Mouse (Mus musculus) cerebellum, postnatal 14 days (tissue): ENCODE data around the gene Ciart.
A peak's percentile ranks its signal among the peaks of the same experiment; 100 is the strongest.
"Not testable (repeated sequence)": the region's sequence is repeated elsewhere in the genome, so short reads cannot be mapped to it uniquely, and the experiment has no call there.

Experiments
- DNase-seq, 2 experiments: peaks; one replicate each; pipeline ENCODE4 v3.0.0; 2021; ENCODE audit warnings: mixed read lengths in 2 of 2

Gene Ciart

GRCm38 (mm10) chr3:95881979-95882815, at the start of gene Ciart:
Gene Ciart, minus strand, starts transcription at chr3:95882251.
- DNase-seq = peak; percentile 94 to 95

DNA sequence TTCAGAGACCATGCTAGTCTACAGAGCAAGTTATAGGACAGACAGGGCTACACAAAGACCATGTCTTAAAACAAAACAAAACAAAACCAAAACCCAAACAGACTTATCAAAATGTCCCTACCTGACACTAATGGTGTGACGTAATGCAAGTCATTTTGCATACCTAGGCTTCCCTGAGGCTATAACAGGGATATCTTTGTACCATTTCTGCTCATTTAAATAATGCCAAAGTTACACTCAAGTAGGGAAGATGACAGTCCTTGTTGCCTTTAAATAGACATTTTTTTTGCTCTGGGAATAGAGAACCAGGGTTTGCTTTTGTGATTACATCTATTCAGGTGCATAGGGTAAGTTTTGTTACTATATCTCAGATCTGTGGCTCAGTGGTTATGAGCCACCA, 49.4 kb upstream of the Ciart start:
- no peak for DNase-seq

- DNase-seq = no peak
Observed at GRCm38 (mm10) chr3:95930471-95930789, 48.4 kb upstream of the Ciart start.

DNA sequence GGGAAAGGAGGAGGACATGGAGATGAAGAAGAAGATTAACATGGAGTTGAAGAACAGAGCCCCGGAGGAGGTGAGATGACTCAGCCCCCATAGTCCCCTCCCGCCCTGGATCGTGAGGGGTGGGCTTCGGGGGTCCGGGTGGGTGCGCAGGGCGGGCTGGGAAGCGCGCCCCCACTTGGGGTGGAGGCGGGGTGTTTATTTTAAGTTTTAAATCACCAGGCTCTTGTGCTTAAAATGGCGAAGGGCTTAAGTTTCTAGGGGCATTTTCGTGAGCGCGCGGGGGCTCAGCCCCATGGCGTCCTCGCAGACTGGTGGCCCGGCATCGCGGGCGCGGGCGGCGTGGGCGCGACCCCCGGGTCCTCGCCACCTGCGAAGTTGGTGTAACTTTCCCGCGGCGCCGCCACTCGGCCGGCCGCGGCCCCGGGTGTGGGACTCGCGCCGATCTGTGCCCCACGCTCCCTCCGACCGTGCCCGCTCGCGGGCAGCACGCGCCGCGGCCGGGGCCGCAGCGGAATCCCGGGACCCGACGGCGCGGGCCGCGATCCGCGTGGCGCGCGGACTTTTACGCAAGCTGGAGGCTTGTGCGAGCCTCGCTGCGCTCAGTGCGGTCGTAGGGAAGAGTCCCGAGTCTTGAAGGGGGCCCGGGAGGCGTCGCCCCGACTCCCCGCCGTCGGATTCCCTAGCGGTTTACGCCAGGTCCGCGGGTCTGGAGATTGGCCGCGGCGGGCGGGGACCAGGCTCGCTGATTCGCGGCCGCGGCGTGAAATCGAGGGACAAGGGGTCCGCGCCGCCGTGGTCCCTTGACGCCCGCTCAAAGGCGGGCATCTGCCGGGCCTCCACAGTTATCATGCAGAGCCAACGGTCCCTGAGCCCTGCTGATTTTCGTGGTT, 47.8 kb upstream of the Ciart start:
- DNase-seq = peak; percentile 48 to 58

DNA sequence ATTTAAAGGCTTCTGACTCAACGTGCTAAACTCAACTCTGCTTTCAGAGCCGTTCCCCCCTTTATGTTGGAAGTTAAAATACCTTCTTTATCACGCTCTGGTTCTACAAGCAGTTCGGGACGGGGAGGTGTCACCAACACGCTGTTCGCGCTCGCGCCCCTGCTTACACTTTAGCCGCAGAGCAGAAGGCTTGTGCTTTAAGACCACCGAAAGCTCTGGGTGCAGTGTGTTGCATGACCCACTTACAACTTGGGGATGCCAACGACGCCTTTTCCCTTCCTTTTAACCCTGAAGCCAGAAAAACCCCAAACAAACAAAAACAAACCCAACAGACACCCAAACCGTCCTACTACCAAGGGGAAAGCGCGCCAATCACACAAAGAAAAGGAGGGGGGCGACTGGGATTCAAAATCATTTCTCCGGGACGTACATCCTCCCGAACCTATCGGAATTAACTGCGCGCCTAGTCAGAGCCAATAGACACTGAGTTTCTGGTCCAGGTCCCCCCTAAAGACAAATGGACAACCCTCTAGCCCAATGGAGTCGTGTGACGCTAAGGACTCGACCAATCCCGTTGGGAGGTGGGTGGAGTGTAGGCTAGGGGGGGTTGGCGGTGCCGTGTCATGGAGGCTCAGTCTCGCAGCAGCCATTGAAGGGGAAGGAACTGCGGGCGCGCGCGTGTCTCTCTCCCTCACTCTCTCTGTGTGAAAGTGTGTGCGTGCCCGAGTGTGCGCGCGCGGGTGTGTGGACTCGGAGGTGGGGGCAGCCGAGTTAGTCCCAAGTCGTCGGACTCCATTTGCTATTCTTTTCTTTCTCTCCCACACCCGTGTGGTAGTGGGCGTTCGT, 46.8 kb upstream of the Ciart start, which contains the start of gene Anp32e:
Gene Anp32e, plus strand, starts transcription at position 589 of the 846 bp plus-strand sequence.
- DNase-seq = peak; percentile 98

- no peak for DNase-seq
Observed at GRCm38 (mm10) chr3:95928261-95928657, 46.2 kb upstream of the Ciart start.

- DNase-seq = no peak
Observed at GRCm38 (mm10) chr3:95925087-95925486, 43.0 kb upstream of the Ciart start.

- no peak for DNase-seq
Observed at GRCm38 (mm10) chr3:95924185-95924584, 42.1 kb upstream of the Ciart start.

DNA sequence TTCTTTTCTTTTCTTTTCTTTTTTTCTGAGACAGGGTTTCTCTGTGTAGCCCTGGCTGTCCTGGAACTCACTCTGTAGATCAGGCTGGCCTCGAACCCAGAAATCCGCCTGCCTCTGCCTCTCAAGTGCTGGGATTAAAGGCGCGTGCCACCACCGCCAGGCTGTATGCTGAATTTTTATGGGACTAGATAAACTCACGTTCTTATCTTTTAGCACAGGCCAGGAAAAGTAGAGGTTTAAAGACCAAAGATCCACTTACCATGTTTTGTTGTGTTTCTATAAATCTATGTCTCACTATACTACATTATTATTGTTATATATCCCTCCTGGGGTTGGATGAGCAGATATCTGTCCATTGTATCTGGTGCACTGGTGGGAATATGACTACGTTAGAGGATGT, 41.4 kb upstream of the Ciart start:
- not testable (repeated sequence) for DNase-seq

DNA sequence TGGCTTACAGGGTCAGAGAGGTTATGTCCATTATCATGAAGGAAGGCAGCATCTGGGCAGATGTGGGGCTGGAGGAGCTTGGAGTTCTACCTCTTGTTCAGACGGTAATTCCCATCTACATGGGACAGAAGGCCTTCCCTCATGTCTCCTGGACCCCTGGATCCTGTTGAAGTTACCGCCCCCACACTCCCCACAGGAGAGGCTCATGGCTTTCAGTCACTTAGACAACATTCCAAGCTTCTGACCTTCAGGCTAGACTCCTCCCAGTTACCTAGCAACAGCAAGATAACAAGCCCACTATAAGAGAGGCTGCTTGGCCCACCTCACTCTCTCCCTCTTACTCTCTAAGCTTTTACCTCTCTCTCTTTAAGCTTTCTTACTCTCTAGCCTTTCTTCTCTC, 38.5 kb upstream of the Ciart start:
- DNase-seq = not testable (repeated sequence)

DNA sequence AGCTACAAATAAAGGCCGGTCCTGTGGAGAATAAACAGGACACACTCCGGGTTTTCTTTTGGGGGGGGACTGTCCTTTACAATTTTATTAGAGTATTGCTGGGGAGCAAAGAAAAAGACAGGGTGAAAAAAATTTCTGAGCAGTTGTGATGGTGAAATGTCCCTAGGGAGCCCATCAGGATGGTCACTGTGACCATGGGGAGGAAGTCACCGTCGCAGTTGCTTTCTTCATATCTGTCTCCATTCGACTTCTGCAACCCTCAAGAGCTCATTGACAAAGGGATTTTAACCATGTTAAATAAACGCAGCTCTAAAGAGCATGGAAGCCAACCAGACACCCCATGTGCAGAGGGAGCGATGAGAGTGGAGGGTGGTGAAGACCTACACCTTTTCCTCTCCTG, 34.7 kb upstream of the Ciart start:
- DNase-seq = no peak

GRCm38 (mm10) chr3:95914706-95915105, 32.7 kb upstream of the Ciart start:
- DNase-seq = no peak

GRCm38 (mm10) chr3:95907613-95908012, 25.6 kb upstream of the Ciart start:
- DNase-seq = no peak

GRCm38 (mm10) chr3:95906860-95907259, 24.8 kb upstream of the Ciart start:
- peak; percentile 67 to 77 for DNase-seq

GRCm38 (mm10) chr3:95905940-95906492, 24.0 kb upstream of the Ciart start:
- peak; percentile 45 to 55 for DNase-seq

GRCm38 (mm10) chr3:95905146-95905939, 23.3 kb upstream of the Ciart start:
- DNase-seq = peak in 1 of 2 experiments; percentile 43

DNA sequence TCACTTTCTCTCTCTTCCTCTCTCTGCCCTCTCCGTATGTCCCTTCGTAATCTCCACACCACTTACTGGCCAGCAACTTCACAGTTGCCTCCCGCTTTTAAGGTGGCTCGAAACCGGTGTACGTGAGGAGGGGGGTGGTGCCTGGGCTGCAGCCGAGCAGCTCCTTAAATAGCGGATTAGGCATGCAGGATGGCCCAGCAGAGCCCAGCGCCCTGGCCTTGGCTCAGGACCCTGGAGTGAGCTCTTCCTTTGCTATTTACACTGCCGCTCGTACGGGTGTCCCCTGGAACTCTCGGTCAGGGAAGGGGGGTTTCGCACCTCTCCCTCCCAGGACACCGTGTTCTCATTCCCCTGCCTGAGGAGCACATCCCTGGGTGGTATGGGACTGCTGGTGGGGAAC, 22.5 kb upstream of the Ciart start, which contains the start of gene Car14:
Gene Car14, minus strand, starts transcription at position 124 of the 400 bp plus-strand sequence.
- peak in 1 of 2 experiments; percentile 26 for DNase-seq

DNA sequence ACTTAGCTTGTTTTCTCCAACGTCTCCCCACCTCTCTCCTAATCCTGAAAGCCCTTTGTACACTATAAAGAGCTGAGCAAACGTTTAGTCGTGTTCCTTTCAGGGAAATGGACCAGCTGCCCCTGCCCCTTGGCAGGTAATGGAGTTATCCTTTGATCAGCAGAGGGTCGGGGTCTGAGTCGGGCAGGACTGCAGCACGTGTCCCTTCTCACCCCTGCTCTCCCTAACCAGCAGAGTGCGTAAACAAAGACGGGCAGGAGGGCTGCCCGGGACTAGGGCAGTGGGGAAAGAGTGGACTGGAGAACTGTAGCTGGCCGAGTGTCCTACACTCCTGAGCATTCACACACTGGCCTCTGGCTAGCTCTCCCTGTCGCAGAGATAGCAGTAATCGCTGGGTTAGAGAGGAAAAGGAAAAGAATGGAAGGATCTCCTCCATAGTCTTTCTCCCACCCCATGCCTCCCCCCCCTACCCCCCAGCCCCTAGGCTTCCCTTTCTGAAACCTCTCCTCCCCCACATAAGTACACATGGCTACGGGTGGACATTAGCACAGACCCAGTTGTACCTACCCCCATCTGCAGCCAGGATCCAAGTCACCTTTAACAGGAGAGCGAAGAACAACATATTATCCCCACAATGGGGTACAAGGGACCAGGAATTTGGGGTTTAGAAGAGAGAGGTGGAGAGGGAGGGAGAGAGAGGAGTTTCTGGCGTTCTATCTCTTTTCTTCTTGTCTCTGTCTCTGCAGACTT, 21.9 kb upstream of the Ciart start:
- no peak for DNase-seq

DNA sequence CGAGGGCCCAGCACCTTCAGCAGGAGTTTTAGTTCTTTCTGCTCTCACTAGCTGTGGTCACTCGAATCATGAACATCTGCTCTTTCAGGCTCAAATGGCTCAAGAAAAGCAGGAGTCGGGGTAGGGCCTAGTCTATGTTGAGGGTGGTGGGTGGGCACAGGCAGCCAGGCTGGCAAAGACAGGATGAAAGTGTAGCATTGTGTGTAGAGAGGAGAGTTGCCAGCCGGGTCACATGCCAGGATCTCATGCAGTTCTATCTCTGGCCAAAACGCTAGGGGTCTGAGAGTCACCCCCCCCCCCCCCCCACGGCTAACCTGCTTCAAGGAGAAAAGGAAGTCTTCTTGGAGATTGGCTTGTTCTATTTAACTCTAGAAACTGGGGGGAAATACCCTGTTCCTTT, 20.6 kb upstream of the Ciart start:
- no peak for DNase-seq

DNA sequence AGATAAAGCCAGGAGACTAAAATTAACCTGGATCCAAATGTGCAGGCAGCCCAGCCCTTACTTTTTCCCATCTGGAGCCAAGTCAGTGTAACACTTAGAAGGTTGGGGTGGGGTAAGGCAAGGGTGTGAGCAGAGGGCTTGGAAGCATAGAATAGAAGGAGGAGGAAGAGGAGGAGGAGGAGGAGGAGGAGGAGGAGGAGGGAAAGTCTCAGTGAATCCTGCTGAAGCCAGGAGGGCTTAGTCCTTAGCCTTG, 20.2 kb upstream of the Ciart start:
- no peak for DNase-seq
